Mouse (Mus musculus) MEL (cell line): ENCODE results near the gene Dhrs7. TPM values are rescaled to one million over a fixed set of nuclear protein-coding genes. Genes with fewer than 3 reads are reported as not detected.

ENCODE experiments used
- DNase-seq: peaks from one replicate; pipeline ENCODE4 v3.0.0; 2011; ENCODE audit warnings: low read depth, low spot score
- H3K27ac ChIP-seq: 2 replicates; pipeline ENCODE4 v1.5.1; 2012; ENCODE audit warnings: low read depth, mild to moderate bottlenecking, control low read depth, low read length, moderate library complexity; ENCODE audit not compliant: control insufficient read depth
- H3K27me3 ChIP-seq, 2 experiments: fragments of 150-350 bp in 1 of 2; sonication (generic) in 1 of 2; 2 replicates each; pipeline ENCODE4 v1.6.1; 2012; ENCODE audit warnings: low read length in 2 of 2, mild to moderate bottlenecking in 2 of 2, improper control_type of control experiment in 1 of 2, moderate library complexity in 1 of 2; ENCODE audit not compliant: insufficient read depth in 2 of 2, control insufficient read depth in 1 of 2
- H3K36me3 ChIP-seq, 2 experiments: 2 replicates each; pipeline ENCODE4 v1.6.1; 2012 to 2014; ENCODE audit warnings: low read length in 2 of 2, improper control_type of control experiment in 1 of 2, inconsistent platforms in 1 of 2, mild to moderate bottlenecking in 1 of 2; ENCODE audit not compliant: insufficient read depth in 2 of 2, control insufficient read depth in 1 of 2
- H3K4me1 ChIP-seq, 2 experiments: fragments of 150-350 bp in 1 of 2; sonication (generic) in 1 of 2; 2 replicates each; pipeline ENCODE4 v1.6.1; 2012; ENCODE audit warnings: low read length in 2 of 2, improper control_type of control experiment in 1 of 2, mild to moderate bottlenecking in 1 of 2; ENCODE audit not compliant: insufficient read depth in 2 of 2, control insufficient read depth in 1 of 2
- H3K4me3 ChIP-seq, 2 experiments: fragments of 150-350 bp in 1 of 2; sonication (generic) in 1 of 2; 2 replicates each; pipeline ENCODE4 v1.5.1; 2012; ENCODE audit warnings: low read depth in 2 of 2, low read length in 2 of 2, mild to moderate bottlenecking in 2 of 2, moderate library complexity in 2 of 2, control low read depth in 1 of 2, improper control_type of control experiment in 1 of 2; ENCODE audit not compliant: control insufficient read depth in 1 of 2, insufficient read depth in 1 of 2
- H3K79me2 ChIP-seq: 2 replicates; pipeline ENCODE4 v1.6.1; 2012; ENCODE audit warnings: mild to moderate bottlenecking, low read length, moderate library complexity; ENCODE audit not compliant: control insufficient read depth, poor library complexity, insufficient read depth
- H3K9ac ChIP-seq: 2 replicates; pipeline ENCODE4 v1.6.1; 2012; ENCODE audit warnings: low read depth, mild to moderate bottlenecking, control low read depth, low read length, moderate library complexity; ENCODE audit not compliant: control insufficient read depth, poor library complexity, severe bottlenecking
- H3K9me3 ChIP-seq: fragments of 150-350 bp; sonication (generic); replicated peaks from 2 replicates; pipeline ENCODE4 v1.6.1; 2012; ENCODE audit warnings: mild to moderate bottlenecking, low read length, improper control_type of control experiment, moderate library complexity; ENCODE audit not compliant: insufficient read depth
- BHLHE40 ChIP-seq: IDR thresholded peaks from 2 replicates; pipeline ENCODE4 v1.6.1; 2012; ENCODE audit warnings: low read depth, mild to moderate bottlenecking, inconsistent platforms, low read length, improper control_type of control experiment, borderline replicate concordance
- CHD1 ChIP-seq: IDR thresholded peaks from 2 replicates; pipeline ENCODE4 v1.6.1; 2012; ENCODE audit warnings: low read depth, mild to moderate bottlenecking, inconsistent platforms, low read length, improper control_type of control experiment
- CHD2 ChIP-seq: IDR thresholded peaks from 2 replicates; pipeline ENCODE4 v1.6.1; 2011; ENCODE audit warnings: low read length, improper control_type of control experiment
- CTCF ChIP-seq, 3 experiments: IDR thresholded peaks in 2 of 3; conservative IDR thresholded peaks in 1 of 3; 2 replicates each; pipeline ENCODE4 v1.5.1; 2011 to 2012; ENCODE audit warnings: low read length in 3 of 3, low read depth in 2 of 3, mild to moderate bottlenecking in 2 of 3, improper control_type of control experiment in 1 of 3, inconsistent platforms in 1 of 3, mixed read lengths in 1 of 3, moderate library complexity in 1 of 3; ENCODE audit not compliant: control insufficient read depth in 1 of 3, insufficient read depth in 1 of 3, poor library complexity in 1 of 3, severe bottlenecking in 1 of 3
- E2F4 ChIP-seq: IDR thresholded peaks from 2 replicates; pipeline ENCODE4 v1.6.1; 2011; ENCODE audit warnings: low read depth, low read length, improper control_type of control experiment, borderline replicate concordance
- ELF1 ChIP-seq: IDR thresholded peaks from 2 replicates; pipeline ENCODE4 v1.6.1; 2014; ENCODE audit warnings: low read depth, mild to moderate bottlenecking, inconsistent platforms, low read length, improper control_type of control experiment, moderate library complexity
- EP300 ChIP-seq, 2 experiments: IDR thresholded peaks; 2 replicates each; pipeline ENCODE4 v1.6.1; 2011; ENCODE audit warnings: improper control_type of control experiment in 2 of 2, low read length in 2 of 2, low read depth in 1 of 2, mild to moderate bottlenecking in 1 of 2
- GABPA ChIP-seq: IDR thresholded peaks from 2 replicates; pipeline ENCODE4 v1.6.1; 2012; ENCODE audit warnings: low read depth, mild to moderate bottlenecking, inconsistent platforms, low read length, improper control_type of control experiment, moderate library complexity
- GATA1 ChIP-seq: IDR thresholded peaks from 2 replicates; pipeline ENCODE4 v1.6.1; 2011; ENCODE audit warnings: low read depth, low read length, improper control_type of control experiment
- HCFC1 ChIP-seq: IDR thresholded peaks from 2 replicates; pipeline ENCODE4 v1.6.1; 2012; ENCODE audit warnings: low read depth, mild to moderate bottlenecking, inconsistent platforms, low read length, improper control_type of control experiment, moderate library complexity
- JUND ChIP-seq: IDR thresholded peaks from 2 replicates; pipeline ENCODE4 v1.6.1; 2011; ENCODE audit warnings: low read depth, mild to moderate bottlenecking, improper control_type of control experiment, low read length
- KAT2A ChIP-seq: conservative IDR thresholded peaks from 2 replicates; pipeline ENCODE4 v1.6.1; 2012; ENCODE audit warnings: low read depth, low read length, improper control_type of control experiment, inconsistent platforms
- MAFK ChIP-seq: IDR thresholded peaks from 2 replicates; pipeline ENCODE4 v1.6.1; 2011; ENCODE audit warnings: low read depth, mild to moderate bottlenecking, low read length, improper control_type of control experiment, borderline replicate concordance
- MAX ChIP-seq: IDR thresholded peaks from 2 replicates; pipeline ENCODE4 v1.6.1; 2011; ENCODE audit warnings: low read length, improper control_type of control experiment
- MAZ ChIP-seq: IDR thresholded peaks from 2 replicates; pipeline ENCODE4 v1.6.1; 2012; ENCODE audit warnings: low read depth, mild to moderate bottlenecking, inconsistent platforms, low read length, improper control_type of control experiment
- MEF2A ChIP-seq: IDR thresholded peaks from 2 replicates; pipeline ENCODE4 v1.6.1; 2014; ENCODE audit warnings: low read depth, mild to moderate bottlenecking, inconsistent platforms, low read length, improper control_type of control experiment; ENCODE audit not compliant: poor library complexity, insufficient replicate concordance, severe bottlenecking; ENCODE audit errors: extremely low read depth
- MXI1 ChIP-seq: IDR thresholded peaks from 2 replicates; pipeline ENCODE4 v1.6.1; 2011; ENCODE audit warnings: mild to moderate bottlenecking, low read depth, low read length, improper control_type of control experiment
- MYB ChIP-seq: IDR thresholded peaks from 2 replicates; pipeline ENCODE4 v1.6.1; 2011; ENCODE audit warnings: mild to moderate bottlenecking, low read depth, low read length, improper control_type of control experiment
- MYC ChIP-seq: IDR thresholded peaks from 2 replicates; pipeline ENCODE4 v1.6.1; 2011; ENCODE audit warnings: low read depth, mild to moderate bottlenecking, low read length, improper control_type of control experiment, moderate library complexity
- NELFE ChIP-seq: IDR thresholded peaks from 2 replicates; pipeline ENCODE4 v1.6.1; 2011; ENCODE audit warnings: low read depth, low read length, improper control_type of control experiment
- NRF1 ChIP-seq: IDR thresholded peaks from 2 replicates; pipeline ENCODE4 v1.6.1; 2014; ENCODE audit warnings: low read depth, mild to moderate bottlenecking, inconsistent platforms, low read length, improper control_type of control experiment, moderate library complexity; ENCODE audit not compliant: poor library complexity, insufficient read depth, severe bottlenecking
- POLR2A ChIP-seq, 2 experiments: IDR thresholded peaks; 2 replicates each; pipeline ENCODE4 v1.6.1; 2011 to 2012; ENCODE audit warnings: low read length in 2 of 2, mild to moderate bottlenecking in 2 of 2, control low read depth in 1 of 2, improper control_type of control experiment in 1 of 2, low read depth in 1 of 2, moderate library complexity in 1 of 2; ENCODE audit not compliant: control insufficient read depth in 1 of 2, insufficient read depth in 1 of 2, poor library complexity in 1 of 2
- POLR2AphosphoS2 ChIP-seq: IDR thresholded peaks from 2 replicates; pipeline ENCODE4 v1.6.1; 2011; ENCODE audit warnings: low read length, improper control_type of control experiment
- POLR2AphosphoS5 ChIP-seq: IDR thresholded peaks from 2 replicates; pipeline ENCODE4 v1.6.1; 2012; ENCODE audit warnings: low read depth, borderline replicate concordance, mild to moderate bottlenecking, inconsistent platforms, low read length, moderate library complexity, mixed read lengths
- RAD21 ChIP-seq: IDR thresholded peaks from 2 replicates; pipeline ENCODE4 v1.6.1; 2011; ENCODE audit warnings: mild to moderate bottlenecking, low read depth, low read length, improper control_type of control experiment
- RCOR1 ChIP-seq: IDR thresholded peaks from 2 replicates; pipeline ENCODE4 v1.6.1; 2012; ENCODE audit warnings: low read depth, mild to moderate bottlenecking, inconsistent platforms, low read length, improper control_type of control experiment
- SIN3A ChIP-seq: IDR thresholded peaks from 2 replicates; pipeline ENCODE4 v1.6.1; 2012; ENCODE audit warnings: low read length, improper control_type of control experiment, inconsistent platforms
- SMC3 ChIP-seq: IDR thresholded peaks from 2 replicates; pipeline ENCODE4 v1.6.1; 2011; ENCODE audit warnings: low read depth, low read length, improper control_type of control experiment
- TAL1 ChIP-seq: IDR thresholded peaks from 2 replicates; pipeline ENCODE4 v1.6.1; 2012; ENCODE audit warnings: mild to moderate bottlenecking, inconsistent platforms, low read length, moderate library complexity, mixed read lengths
- TBP ChIP-seq: IDR thresholded peaks from 2 replicates; pipeline ENCODE4 v1.8.0; 2011; ENCODE audit warnings: low read depth, low read length, improper control_type of control experiment
- TCF12 ChIP-seq: IDR thresholded peaks from 2 replicates; pipeline ENCODE4 v1.6.1; 2014; ENCODE audit warnings: low read depth, mild to moderate bottlenecking, inconsistent platforms, low read length, improper control_type of control experiment, moderate library complexity
- UBTF ChIP-seq: IDR thresholded peaks from 2 replicates; pipeline ENCODE4 v1.6.1; 2012; ENCODE audit warnings: low read depth, mild to moderate bottlenecking, inconsistent platforms, low read length, improper control_type of control experiment, moderate library complexity, borderline replicate concordance; ENCODE audit not compliant: insufficient read depth
- USF1 ChIP-seq: IDR thresholded peaks from 2 replicates; pipeline ENCODE4 v1.6.1; 2014; ENCODE audit warnings: low read depth, mild to moderate bottlenecking, inconsistent platforms, low read length, improper control_type of control experiment, moderate library complexity
- USF2 ChIP-seq, 2 experiments: IDR thresholded peaks; 2 replicates each; pipeline ENCODE4 v1.6.1; 2011 to 2012; ENCODE audit warnings: improper control_type of control experiment in 2 of 2, low read length in 2 of 2, borderline replicate concordance in 1 of 2, inconsistent platforms in 1 of 2, low read depth in 1 of 2, mild to moderate bottlenecking in 1 of 2; ENCODE audit not compliant: insufficient read depth in 1 of 2
- ZC3H11A ChIP-seq: IDR thresholded peaks from 2 replicates; pipeline ENCODE4 v1.6.1; 2012; ENCODE audit warnings: low read depth, mild to moderate bottlenecking, inconsistent platforms, low read length, improper control_type of control experiment
- ZKSCAN1 ChIP-seq: IDR thresholded peaks from 2 replicates; pipeline ENCODE4 v1.6.1; 2012; ENCODE audit warnings: low read depth, mild to moderate bottlenecking, inconsistent platforms, low read length, improper control_type of control experiment, moderate library complexity
- ZMIZ1 ChIP-seq: IDR thresholded peaks from 2 replicates; pipeline ENCODE4 v1.6.1; 2012; ENCODE audit warnings: low read depth, mild to moderate bottlenecking, inconsistent platforms, low read length, improper control_type of control experiment, moderate library complexity
- ZNF384 ChIP-seq: IDR thresholded peaks from 2 replicates; pipeline ENCODE4 v1.6.1; 2012; ENCODE audit warnings: low read depth, mild to moderate bottlenecking, inconsistent platforms, low read length, improper control_type of control experiment
- polyA plus RNA-seq, 2 experiments: library from polyadenylated mRNA; stranded (reverse) in 1 of 2; unstranded in 1 of 2; fragments of >175 nt in 1 of 2; fragments of >200 nt in 1 of 2; gene quantifications; 2 replicates each; pipeline versions ENCODE4 v1.2.1 to v1.2.4; 2012; ENCODE audit warnings: low replicate concordance in 2 of 2, low read depth in 1 of 2; ENCODE audit not compliant: insufficient read length in 2 of 2, insufficient read depth in 1 of 2, missing spikeins in 1 of 2
- total RNA-seq: library from RNA; depleted of rRNA; stranded (reverse); fragments of 300-350 nt; gene quantifications from 2 replicates; pipeline ENCODE4 v1.2.3, GENCODE M21; 2012

Gene Dhrs7
- total and polyA plus RNA-seq, 3 experiments = 11.6 to 14.9 TPM; not detected in 1

GRCm38 (mm10) chr12:72670921-72671320, 6.2 kb upstream of the Dhrs7 start:
- peak; percentile 78 for DNase-seq
- Histone ChIP-seq H3K79me2 (no peaks in the 10 kb centered on the region), H3K9me3 (no peaks in the 10 kb centered on the region), H3K9ac (peak overlapping the region; percentile 28), H3K4me3 (peak overlapping the region; percentile 53 to 60), H3K27ac (0 out of 2 replicates have a peak overlapping the region, but pooled peaks have one; percentile 10), H3K4me1 (peaks cover 3 to 6% of the 10 kb centered on the region in 2 experiments; a peak in 3 of 4 replicates), H3K36me3 (peaks cover 0 to 4% of the 10 kb centered on the region in 2 experiments; a peak in 2 of 4 replicates), H3K27me3 (no peaks in the 10 kb centered on the region)
- TF ChIP-seq MEF2A (no peak), MYC (0 out of 2 replicates have a peak, but pooled peaks have one; percentile 37), HCFC1 (no peak), POLR2AphosphoS2 (no peak), BHLHE40 (no peak), GABPA (no peak), ZC3H11A (no peak), JUND (no peak), SMC3 (no peak), RAD21 (no peak), MYB (no peak), CTCF (IDR thresholded peaks at IDR 0.05 in 2 of 3, conservative IDR thresholded peaks at IDR 0.05 in 1 of 3; ENCODE audit: control insufficient read depth in 1 of 3, insufficient read depth in 1 of 3, low read depth in 2 of 3, low read length in 3 of 3, poor library complexity in 1 of 3, severe bottlenecking in 1 of 3) (no peak), RCOR1 (peak; percentile 60; the same call in 1 of the 2 replicates), MAFK (no peak), GATA1 (peak; percentile 53), UBTF (no peak), ELF1 (no peak), ZMIZ1 (no peak), E2F4 (no peak), CHD1 (no peak), TBP (peak; percentile 76), MAX (no peak), MXI1 (no peak), ZKSCAN1 (no peak), SIN3A (peak; percentile 11; the same call in 1 of the 2 replicates), EP300 (IDR thresholded peaks at IDR 0.05; ENCODE audit: low read depth in 1 of 2, low read length in 2 of 2) (peak; percentile 59 to 68), CHD2 (no peak), KAT2A (no peak), TCF12 (peak; percentile 86), NRF1 (no peak), MAZ (no peak), TAL1 (peak; percentile 84), USF2 (IDR thresholded peaks at IDR 0.05; ENCODE audit: borderline replicate concordance in 1 of 2, insufficient read depth in 1 of 2, low read depth in 1 of 2, low read length in 2 of 2) (no peak), POLR2AphosphoS5 (no peak), POLR2A (IDR thresholded peaks at IDR 0.05; ENCODE audit: control insufficient read depth in 1 of 2, insufficient read depth in 1 of 2, low read depth in 1 of 2, low read length in 2 of 2, poor library complexity in 1 of 2) (no peak), USF1 (no peak), NELFE (no peak), ZNF384 (no peak)
